Mouse (Mus musculus): Measurements from ENCODE around the gene Kcnn1. TPM values are rescaled to one million over a fixed set of nuclear protein-coding genes. Genes with fewer than 3 reads are reported as not detected.

The Kcnn1 gene
- polyA plus RNA-seq, 1 experiment from 2014 or later, result 0.25 TPM

- H3K9me3 ChIP-seq (replicated peaks), result no peaks in the 10 kb centered on the region
- peaks cover 61% of the 10 kb centered on the region for H3K4me1 ChIP-seq (replicated peaks)
- peaks cover 68% of the 10 kb centered on the region for H3K27me3 ChIP-seq
- peaks cover 28% of the 10 kb centered on the region for H3K36me3 ChIP-seq (replicated peaks)
- H3K27ac ChIP-seq (replicated peaks), result no peak within 1 kb of the TSS
- H3K9ac ChIP-seq, result no peak within 1 kb of the TSS
- peak within 1 kb of the TSS; percentile 26 for H3K4me3 ChIP-seq (replicated peaks)
- WGBS (ENCODE audit: insufficient replicate concordance), result 5% methylated on average over 80 of the region's 80 CpGs
- ATAC-seq (ENCODE audit: insufficient read depth), result no peak
- peak within 1 kb of the TSS; percentile 38 for H3K4me2 ChIP-seq
These were observed 29.2 kb upstream of the Kcnn1 start, which contains the start of gene Slc5a5 for GRCm38 (mm10) chr8:70892022-70892895. Slc5a5 (minus strand) TSS chr8:70892757.

GRCm38 (mm10) chr8:70891356-70891755, 28.3 kb upstream of the Kcnn1 start:
- peaks cover 28% of the 10 kb centered on the region for H3K36me3 ChIP-seq (replicated peaks)
- H3K27me3 ChIP-seq, result peaks cover 76% of the 10 kb centered on the region
- H3K9me3 ChIP-seq (replicated peaks), result no peaks in the 10 kb centered on the region
- 8% methylated on average over 21 of the region's 21 CpGs for WGBS (ENCODE audit: insufficient replicate concordance)
- H3K4me3 ChIP-seq (replicated peaks), result 0 out of 2 replicates have a peak overlapping the region, but pooled peaks have one; percentile 5
- H3K4me1 ChIP-seq (replicated peaks), result peaks cover 56% of the 10 kb centered on the region
- no peak overlapping the region for H3K27ac ChIP-seq (replicated peaks)
- H3K4me2 ChIP-seq, result peak overlapping the region; percentile 38
- peak; percentile 6; the same call in 1 of the 2 replicates for ATAC-seq (ENCODE audit: insufficient read depth)
- H3K9ac ChIP-seq, result no peak overlapping the region

- Histone ChIP-seq H3K9me3 (replicated peaks) (no peaks in the 10 kb centered on the region), H3K4me1 (replicated peaks) (peaks cover 49% of the 10 kb centered on the region), H3K36me3 (replicated peaks) (peaks cover 21% of the 10 kb centered on the region), H3K27me3 (peaks cover 83% of the 10 kb centered on the region), H3K4me3 (replicated peaks) (no peak overlapping the region), H3K27ac (replicated peaks) (no peak overlapping the region), H3K4me2 (no peak overlapping the region), H3K9ac (no peak overlapping the region)
- WGBS (ENCODE audit: insufficient replicate concordance), result 84% methylated on average over 5 of the region's 5 CpGs
- ATAC-seq (ENCODE audit: insufficient read depth), result no peak
These were observed 27.6 kb upstream of the Kcnn1 start for GRCm38 (mm10) chr8:70890656-70891055.

GRCm38 (mm10) chr8:70887669-70888068, 24.6 kb upstream of the Kcnn1 start:
- H3K4me2 ChIP-seq, result peak overlapping the region; percentile 20; the same call in 1 of the 2 replicates
- ATAC-seq (ENCODE audit: insufficient read depth), result peak; percentile 42; the same call in 1 of the 2 replicates
- WGBS (ENCODE audit: insufficient replicate concordance), result 5% methylated on average over 18 of the region's 18 CpGs

DNA sequence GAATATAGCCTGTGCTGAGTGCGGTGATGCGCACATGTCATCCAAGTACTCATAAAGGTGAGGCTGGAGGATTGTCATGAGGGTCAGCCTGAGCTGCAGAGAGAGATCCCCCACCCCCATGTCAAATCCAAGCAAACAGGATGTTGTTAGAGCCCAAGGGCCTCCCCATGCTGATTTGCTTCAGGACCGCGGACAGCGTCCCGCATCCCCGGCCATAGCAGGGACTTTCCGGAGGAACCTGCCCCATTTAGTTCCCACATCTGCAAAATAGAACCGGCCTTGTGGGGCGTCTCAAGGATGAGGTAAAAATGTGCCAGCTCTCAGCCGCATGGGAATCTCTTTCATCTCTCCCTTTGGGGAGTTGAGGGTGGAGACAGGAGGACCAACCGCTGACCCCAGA, 22.6 kb upstream of the Kcnn1 start:
- Histone ChIP-seq H3K36me3 (replicated peaks) (no peaks in the 10 kb centered on the region), H3K9ac (no peak overlapping the region), H3K27me3 (peaks cover 72% of the 10 kb centered on the region), H3K4me3 (replicated peaks) (no peak overlapping the region), H3K9me3 (replicated peaks) (no peaks in the 10 kb centered on the region), H3K27ac (replicated peaks) (no peak overlapping the region), H3K4me1 (replicated peaks) (peaks cover 6% of the 10 kb centered on the region), H3K4me2 (no peak overlapping the region)
- WGBS (ENCODE audit: insufficient replicate concordance), result 14% methylated on average over 12 of the region's 12 CpGs
- ATAC-seq (ENCODE audit: insufficient read depth), result no peak

More at GRCm38 (mm10) chr8:70887669-70888068, 24.6 kb upstream of the Kcnn1 start:
- peaks cover 87% of the 10 kb centered on the region for H3K27me3 ChIP-seq
- H3K9me3 ChIP-seq (replicated peaks), result no peaks in the 10 kb centered on the region
- peaks cover 23% of the 10 kb centered on the region for H3K4me1 ChIP-seq (replicated peaks)
- no peak overlapping the region for H3K9ac ChIP-seq
- H3K36me3 ChIP-seq (replicated peaks), result no peaks in the 10 kb centered on the region
- H3K4me3 ChIP-seq (replicated peaks), result no peak overlapping the region
- H3K27ac ChIP-seq (replicated peaks), result no peak overlapping the region

GRCm38 (mm10) chr8:70884683-70885082, 21.6 kb upstream of the Kcnn1 start:
- Histone ChIP-seq H3K4me1 (replicated peaks) (peaks cover 6% of the 10 kb centered on the region), H3K9ac (no peak overlapping the region), H3K4me3 (replicated peaks) (no peak overlapping the region), H3K36me3 (replicated peaks) (no peaks in the 10 kb centered on the region), H3K27ac (replicated peaks) (no peak overlapping the region), H3K4me2 (no peak overlapping the region), H3K9me3 (replicated peaks) (no peaks in the 10 kb centered on the region), H3K27me3 (peaks cover 72% of the 10 kb centered on the region)
- ATAC-seq (ENCODE audit: insufficient read depth), result no peak
- WGBS (ENCODE audit: insufficient replicate concordance), result 51% methylated on average over 10 of the region's 10 CpGs

- Histone ChIP-seq H3K27ac (replicated peaks) (no peak overlapping the region), H3K4me3 (replicated peaks) (no peak overlapping the region), H3K4me2 (no peak overlapping the region), H3K27me3 (peaks cover 72% of the 10 kb centered on the region), H3K36me3 (replicated peaks) (no peaks in the 10 kb centered on the region), H3K9me3 (replicated peaks) (no peaks in the 10 kb centered on the region), H3K9ac (no peak overlapping the region), H3K4me1 (replicated peaks) (peaks cover 6% of the 10 kb centered on the region)
- no peak for ATAC-seq (ENCODE audit: insufficient read depth)
- WGBS (ENCODE audit: insufficient replicate concordance), result 65% methylated on average over 4 of the region's 4 CpGs
These were observed 21.1 kb upstream of the Kcnn1 start for GRCm38 (mm10) chr8:70884186-70884585.

DNA sequence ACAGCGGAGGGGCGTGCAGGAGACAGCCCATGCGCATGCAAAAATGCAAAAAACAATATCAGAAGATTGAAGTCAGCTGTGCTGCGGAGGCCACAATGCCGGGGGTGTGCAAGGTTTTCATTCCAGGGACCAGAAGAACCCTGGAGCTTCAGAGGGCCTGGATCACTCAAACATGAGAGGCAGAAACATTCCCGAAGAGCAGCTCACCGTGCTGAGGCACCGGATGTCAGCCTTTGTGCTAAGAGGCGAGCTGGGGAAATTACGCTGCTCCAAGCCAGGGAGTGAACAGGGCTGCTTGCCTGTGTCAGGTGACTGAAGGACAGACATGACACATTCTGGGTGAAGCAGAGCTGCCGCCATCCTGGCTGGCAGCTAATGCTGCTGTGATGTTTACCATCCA, 17.5 kb upstream of the Kcnn1 start:
- no peak overlapping the region for H3K9ac ChIP-seq
- H3K36me3 ChIP-seq (replicated peaks), result no peaks in the 10 kb centered on the region
- H3K4me1 ChIP-seq (replicated peaks), result peaks cover 9% of the 10 kb centered on the region
- no peak overlapping the region for H3K27ac ChIP-seq (replicated peaks)
- H3K4me3 ChIP-seq (replicated peaks), result no peak overlapping the region
- H3K9me3 ChIP-seq (replicated peaks), result no peaks in the 10 kb centered on the region
- H3K4me2 ChIP-seq, result no peak overlapping the region
- ATAC-seq (ENCODE audit: insufficient read depth), result no peak
- 33% methylated on average over 11 of the region's 11 CpGs for WGBS (ENCODE audit: insufficient replicate concordance)
- peaks cover 39% of the 10 kb centered on the region for H3K27me3 ChIP-seq

- Histone ChIP-seq H3K4me2 (no peak overlapping the region), H3K27ac (replicated peaks) (no peak overlapping the region), H3K27me3 (peaks cover 34% of the 10 kb centered on the region), H3K9ac (no peak overlapping the region), H3K4me1 (replicated peaks) (peaks cover 9% of the 10 kb centered on the region), H3K36me3 (replicated peaks) (no peaks in the 10 kb centered on the region), H3K4me3 (replicated peaks) (no peak overlapping the region), H3K9me3 (replicated peaks) (no peaks in the 10 kb centered on the region)
- 13% methylated on average over 4 of the region's 4 CpGs for WGBS (ENCODE audit: insufficient replicate concordance)
- ATAC-seq (ENCODE audit: insufficient read depth), result no peak
These were observed 17.1 kb upstream of the Kcnn1 start for GRCm38 (mm10) chr8:70880126-70880525.

DNA sequence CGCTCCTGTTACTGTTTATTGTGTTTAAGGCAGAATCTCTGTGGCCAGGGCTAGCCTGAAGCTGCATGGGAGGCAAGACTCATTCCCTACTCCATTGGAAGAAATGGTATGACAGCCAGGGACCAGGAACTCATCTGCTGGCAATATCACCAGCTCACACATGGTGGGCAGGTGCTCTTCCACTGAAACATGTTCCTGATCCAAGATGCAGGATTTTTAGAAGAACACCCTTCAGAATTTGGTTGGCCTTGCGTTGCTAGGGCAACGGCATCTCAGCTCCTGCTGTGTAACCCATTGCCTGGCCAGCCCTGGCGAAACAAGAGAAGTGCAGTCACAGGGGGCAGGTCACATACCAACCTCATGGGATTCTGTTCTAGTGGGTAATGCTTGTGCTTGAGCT, 16.4 kb upstream of the Kcnn1 start:
- ATAC-seq (ENCODE audit: insufficient read depth), result no peak
- H3K36me3 ChIP-seq (replicated peaks), result no peaks in the 10 kb centered on the region
- H3K4me3 ChIP-seq (replicated peaks), result no peak overlapping the region
- H3K27ac ChIP-seq (replicated peaks), result no peak overlapping the region
- H3K9me3 ChIP-seq (replicated peaks), result no peaks in the 10 kb centered on the region
- 57% methylated on average over 4 of the region's 4 CpGs for WGBS (ENCODE audit: insufficient replicate concordance)
- H3K4me1 ChIP-seq (replicated peaks), result peaks cover 9% of the 10 kb centered on the region
- peaks cover 28% of the 10 kb centered on the region for H3K27me3 ChIP-seq
- no peak overlapping the region for H3K9ac ChIP-seq
- no peak overlapping the region for H3K4me2 ChIP-seq

GRCm38 (mm10) chr8:70878178-70878577, 15.1 kb upstream of the Kcnn1 start:
- Histone ChIP-seq H3K4me3 (replicated peaks) (no peak overlapping the region), H3K27me3 (peaks cover 24% of the 10 kb centered on the region), H3K4me1 (replicated peaks) (peaks cover 19% of the 10 kb centered on the region), H3K9ac (no peak overlapping the region), H3K9me3 (replicated peaks) (no peaks in the 10 kb centered on the region), H3K27ac (replicated peaks) (no peak overlapping the region), H3K4me2 (no peak overlapping the region), H3K36me3 (replicated peaks) (no peaks in the 10 kb centered on the region)
- no peak for ATAC-seq (ENCODE audit: insufficient read depth)
- WGBS (ENCODE audit: insufficient replicate concordance), result 43% methylated on average over 2 of the region's 2 CpGs
